Mouse (Mus musculus) limb, embryonic 14.5 days (tissue): ENCODE results near the gene Pitpna. TPM values are rescaled to one million over a fixed set of nuclear protein-coding genes. Genes with fewer than 3 reads are reported as not detected.
A peak's percentile ranks its signal among the peaks of the same experiment; 100 is the strongest.

ENCODE experiments used
- ATAC-seq: fragments of 200-750 bp; cut with Nextera tagmentation; 2 replicates; pipeline ENCODE4 v1.8.0; 2017; ENCODE audit warnings: low read depth, moderate number of reproducible peaks, moderate TSS enrichment; ENCODE audit not compliant: low FRiP score
- DNase-seq: peaks from one replicate; pipeline ENCODE4 v3.0.0-alpha.2; 2015; ENCODE audit warnings: low spot score
- H3K27ac ChIP-seq: fragments of 300-500 bp; sonication (generic); replicated peaks from 2 replicates; pipeline ENCODE4 v1.5.1; 2014; ENCODE audit warnings: low read depth, mild to moderate bottlenecking, low read length, moderate library complexity, mixed read lengths
- H3K27me3 ChIP-seq: fragments of 300-500 bp; sonication (generic); 2 replicates; pipeline ENCODE4 v1.6.1; 2014; ENCODE audit warnings: low read length, mixed read lengths; ENCODE audit not compliant: control insufficient read depth, insufficient read depth
- H3K36me3 ChIP-seq: fragments of 300-500 bp; sonication (generic); 2 replicates; pipeline ENCODE4 v1.6.1; 2014; ENCODE audit warnings: mild to moderate bottlenecking, low read length, moderate library complexity, mixed read lengths; ENCODE audit not compliant: control insufficient read depth, insufficient read depth
- H3K4me1 ChIP-seq: fragments of 300-500 bp; sonication (generic); 2 replicates; pipeline ENCODE4 v1.6.1; 2014; ENCODE audit warnings: antibody characterized with exemption, low read length, mixed read lengths; ENCODE audit not compliant: control insufficient read depth, insufficient read depth
- H3K4me2 ChIP-seq: fragments of 300-500 bp; sonication (generic); replicated peaks from 2 replicates; pipeline ENCODE4 v1.6.1; 2014; ENCODE audit warnings: low read depth, mild to moderate bottlenecking, low read length, moderate library complexity; ENCODE audit not compliant: severe bottlenecking
- H3K4me3 ChIP-seq: fragments of 300-500 bp; sonication (generic); replicated peaks from 2 replicates; pipeline ENCODE4 v1.5.1; 2014; ENCODE audit warnings: low read length
- H3K9ac ChIP-seq: fragments of 300-500 bp; sonication (generic); 2 replicates; pipeline ENCODE4 v1.6.1; 2014; ENCODE audit warnings: mild to moderate bottlenecking, low read depth, low read length, moderate library complexity; ENCODE audit not compliant: severe bottlenecking
- H3K9me3 ChIP-seq: fragments of 300-500 bp; sonication (generic); 2 replicates; pipeline ENCODE4 v1.6.1; 2016; ENCODE audit warnings: low read length; ENCODE audit not compliant: control insufficient read depth
- POLR2A ChIP-seq: fragments of 200-500 bp; IDR thresholded peaks from 2 replicates; pipeline ENCODE4 v1.8.0; 2012; ENCODE audit warnings: inconsistent platforms, mild to moderate bottlenecking, moderate library complexity, borderline replicate concordance; ENCODE audit not compliant: insufficient read depth, insufficient read length; ENCODE audit errors: extremely low read depth
- WGBS: fragments of 180-500 bp; shearing (Covaris S2); extraction: QIAGEN DNeasy Blood & Tissue Kit; methylation state at CpG from one replicate; pipeline ENCODE4 v1.1.7; 2014; 5-methylcytosine and 5-hydroxymethylcytosine counted together
- polyA plus RNA-seq, 2 experiments: library from polyadenylated mRNA; depleted of rRNA in 1 of 2; stranded (reverse) in 1 of 2; unstranded in 1 of 2; fragments of >200 nt; fragmentation: Nextera tagmentation in 1 of 2; extraction: Ambion mirVana in 1 of 2; gene quantifications; 2 replicates each; pipeline versions ENCODE4 v1.2.1 to v1.2.3; 2012 to 2014

Gene Pitpna
- polyA plus RNA-seq, 2 experiments: 78.6 to 80.3 TPM

GRCm38 (mm10) chr11:75585061-75585460, 2.8 kb upstream of the Pitpna start:
- no peak overlapping the region for H3K4me3 ChIP-seq
- TF ChIP-seq POLR2A: no peak
- no peak overlapping the region for H3K27ac ChIP-seq
- no peaks in the 10 kb centered on the region for H3K27me3 ChIP-seq
- DNase-seq (no peak), ATAC-seq (no peak)
- WGBS: 75% methylated on average over 4 of the region's 4 CpGs
- H3K9ac ChIP-seq: no peak overlapping the region
- H3K36me3 ChIP-seq: no peaks in the 10 kb centered on the region
- H3K9me3 ChIP-seq: no peaks in the 10 kb centered on the region
- peaks cover 17% of the 10 kb centered on the region for H3K4me1 ChIP-seq
- H3K4me2 ChIP-seq: no peak overlapping the region

DNA sequence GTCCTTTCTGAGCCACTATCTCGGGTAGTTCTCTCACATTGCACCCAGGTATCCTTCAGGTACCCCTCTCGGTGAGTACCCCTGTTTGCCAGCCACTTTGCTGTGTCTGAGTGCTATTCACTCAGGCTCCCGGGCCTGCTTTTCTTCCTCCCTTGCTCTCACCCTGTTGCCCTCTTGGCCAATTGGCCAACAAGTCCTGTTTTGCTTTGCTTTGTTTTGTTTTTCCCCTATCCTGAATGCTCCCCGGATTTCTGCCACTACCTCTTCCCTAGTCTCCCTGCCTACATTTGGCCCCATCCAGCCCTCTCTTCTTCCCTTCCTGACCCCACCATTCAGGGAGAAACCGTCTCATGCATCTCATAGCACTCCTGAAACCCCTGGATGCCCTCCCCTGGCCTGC, 1.9 kb upstream of the Pitpna start:
- H3K4me2 ChIP-seq: no peak overlapping the region
- no peaks in the 10 kb centered on the region for H3K27me3 ChIP-seq
- H3K9ac ChIP-seq: no peak overlapping the region
- DNase-seq: no peak
- H3K27ac ChIP-seq: no peak overlapping the region
- peaks cover 17% of the 10 kb centered on the region for H3K4me1 ChIP-seq
- no peaks in the 10 kb centered on the region for H3K9me3 ChIP-seq
- TF ChIP-seq POLR2A: no peak
- WGBS: 73% methylated on average over 5 of the region's 5 CpGs
- no peak overlapping the region for H3K4me3 ChIP-seq
- H3K36me3 ChIP-seq: no peaks in the 10 kb centered on the region
- ATAC-seq: no peak

DNA sequence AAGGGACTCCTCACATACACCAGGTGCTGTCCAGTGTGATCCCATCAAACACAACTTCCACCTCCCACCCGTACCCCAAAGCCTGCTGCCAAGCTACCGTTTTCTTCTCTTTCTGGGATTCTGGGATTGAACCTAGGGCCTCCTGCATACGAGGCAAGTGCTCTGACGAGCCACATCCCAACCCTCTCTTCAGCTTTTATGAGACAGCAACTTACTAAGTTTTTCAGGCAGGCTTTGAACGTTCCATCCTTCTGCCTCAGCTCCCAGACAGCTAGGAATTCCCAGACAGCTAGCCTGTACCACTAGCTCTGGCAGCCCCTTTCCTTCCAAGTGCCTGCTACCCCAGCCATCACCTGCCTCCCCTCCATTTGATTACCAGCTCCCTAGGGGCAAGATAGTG, 934 bp upstream of the Pitpna start:
- DNase-seq (no peak), ATAC-seq (no peak)
- 81% methylated on average over 5 of the region's 5 CpGs for WGBS
- no peaks in the 10 kb centered on the region for H3K9me3 ChIP-seq
- H3K36me3 ChIP-seq: no peaks in the 10 kb centered on the region
- H3K4me2 ChIP-seq: no peak overlapping the region
- H3K4me1 ChIP-seq: peaks cover 17% of the 10 kb centered on the region
- H3K4me3 ChIP-seq: no peak overlapping the region
- H3K27ac ChIP-seq: no peak overlapping the region
- H3K9ac ChIP-seq: no peak overlapping the region
- no peaks in the 10 kb centered on the region for H3K27me3 ChIP-seq
- TF ChIP-seq POLR2A: no peak

DNA sequence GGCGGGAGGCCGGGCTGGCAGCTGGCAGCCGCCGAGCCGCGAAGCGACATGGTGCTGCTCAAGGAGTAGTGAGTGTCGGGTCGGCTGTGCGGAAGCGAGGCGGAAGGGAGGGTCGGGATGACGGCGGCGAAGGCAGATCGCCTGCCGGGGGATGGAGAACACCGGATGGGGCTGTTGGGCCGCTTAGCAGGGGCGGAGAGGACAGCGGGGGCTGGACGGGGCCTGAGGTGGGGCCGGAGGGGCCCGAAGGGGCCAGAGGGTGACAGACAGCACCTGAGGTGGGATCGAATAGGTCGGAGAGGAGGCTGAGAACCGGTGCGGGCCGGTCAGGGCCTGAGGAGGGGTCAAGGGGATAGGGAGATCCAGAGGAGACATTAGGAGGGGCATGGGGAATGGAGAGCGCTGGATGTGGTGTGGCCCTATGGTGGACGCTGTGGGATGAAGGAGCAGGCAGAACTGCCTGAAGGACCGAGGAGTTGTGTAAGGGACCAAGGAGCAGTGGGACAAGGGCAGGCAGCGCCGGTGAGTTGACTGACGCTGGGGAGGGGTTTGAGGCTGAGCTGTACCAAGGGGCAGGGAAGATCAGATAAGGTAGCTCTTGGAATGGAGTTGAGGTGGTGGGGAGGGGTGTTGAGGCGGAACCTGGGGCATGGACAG, 516 bp downstream of the Pitpna start:
- H3K36me3 ChIP-seq: peaks cover 11% of the 10 kb centered on the region
- H3K4me1 ChIP-seq: peaks cover 17% of the 10 kb centered on the region
- WGBS: 1% methylated on average over 37 of the region's 37 CpGs
- DNase-seq: no peak
- H3K4me3 ChIP-seq: peak overlapping the region; percentile 88
- H3K4me2 ChIP-seq: peak overlapping the region; percentile 95
- ATAC-seq: peak; percentile 78
- H3K27ac ChIP-seq: peak overlapping the region; percentile 83
- TF ChIP-seq POLR2A: no peak
- H3K27me3 ChIP-seq: no peaks in the 10 kb centered on the region
- no peaks in the 10 kb centered on the region for H3K9me3 ChIP-seq
- peak overlapping the region; percentile 88 for H3K9ac ChIP-seq

GRCm38 (mm10) chr11:75592612-75593011, 4.7 kb downstream of the Pitpna start:
- no peak overlapping the region for H3K4me3 ChIP-seq
- 78% methylated on average over 5 of the region's 5 CpGs for WGBS
- peaks cover 46% of the 10 kb centered on the region for H3K36me3 ChIP-seq
- no peak for ATAC-seq
- no peaks in the 10 kb centered on the region for H3K27me3 ChIP-seq
- DNase-seq: no peak
- no peaks in the 10 kb centered on the region for H3K9me3 ChIP-seq
- no peak overlapping the region for H3K27ac ChIP-seq
- peaks cover 11% of the 10 kb centered on the region for H3K4me1 ChIP-seq
- H3K9ac ChIP-seq: no peak overlapping the region
- no peak overlapping the region for H3K4me2 ChIP-seq
- no peak for TF ChIP-seq POLR2A
